Mouse (Mus musculus) gastrocnemius, postnatal 36 days (tissue): ENCODE measurements at regions not wholly inside any gene's neighbourhood (a gene's known extent, or its start where the extent isn't known, plus 50 kb on each side); places are given as distances from the start of the nearest gene placed in this dataset.
A peak's percentile ranks its signal among the peaks of the same experiment; 100 is the strongest.

ENCODE experiments used
- DNase-seq, 2 experiments: peaks; one replicate each; pipeline ENCODE4 v3.0.0; 2022
- intact Hi-C: fragments of 180-260 bp; cut with DNase I; formaldehyde crosslinking; loops from one replicate; pipeline ENCODE4 v1.15.1; 2025
- microRNA-seq, 2 experiments: library from miRNA; unstranded; fragments of <30 nt; microRNA quantifications; one replicate each; pipeline ENCODE4 v1.2.0; 2021

DNA sequence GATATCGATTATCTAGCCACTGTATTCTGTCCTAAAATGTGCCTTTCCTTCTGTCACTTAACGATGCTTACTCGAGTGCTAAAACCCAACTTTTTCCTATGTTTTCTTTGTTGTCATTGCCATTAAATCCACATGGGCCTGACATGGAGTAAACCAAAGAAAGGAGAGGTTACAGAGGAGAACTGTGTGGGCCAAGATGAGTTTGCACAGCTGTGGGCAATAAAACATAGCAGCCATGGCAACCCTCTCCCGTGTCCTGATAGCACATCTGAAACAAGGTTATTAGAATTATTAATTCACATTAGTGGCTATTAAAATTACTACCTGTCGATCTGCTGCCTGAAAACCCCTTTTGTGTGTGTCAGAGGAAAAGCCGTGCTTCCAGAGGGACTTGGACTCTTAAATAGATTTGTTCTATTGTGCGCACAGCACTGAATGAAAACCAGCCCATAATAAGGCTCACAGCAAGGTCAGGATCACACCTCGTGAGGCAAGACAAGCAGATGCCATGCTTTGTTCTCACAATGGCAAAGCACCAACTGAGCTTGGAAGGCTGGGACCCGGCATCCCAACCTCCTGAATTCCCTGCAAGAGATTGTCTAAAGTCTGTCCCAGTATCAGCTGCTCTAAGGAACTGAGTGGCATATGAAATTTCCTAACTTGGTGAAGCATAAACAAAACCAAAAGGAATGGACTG is 95.0 kb upstream of the Nrp1 start:
- DNase-seq, result no peak
- intact Hi-C loops, result no loop called here

DNA sequence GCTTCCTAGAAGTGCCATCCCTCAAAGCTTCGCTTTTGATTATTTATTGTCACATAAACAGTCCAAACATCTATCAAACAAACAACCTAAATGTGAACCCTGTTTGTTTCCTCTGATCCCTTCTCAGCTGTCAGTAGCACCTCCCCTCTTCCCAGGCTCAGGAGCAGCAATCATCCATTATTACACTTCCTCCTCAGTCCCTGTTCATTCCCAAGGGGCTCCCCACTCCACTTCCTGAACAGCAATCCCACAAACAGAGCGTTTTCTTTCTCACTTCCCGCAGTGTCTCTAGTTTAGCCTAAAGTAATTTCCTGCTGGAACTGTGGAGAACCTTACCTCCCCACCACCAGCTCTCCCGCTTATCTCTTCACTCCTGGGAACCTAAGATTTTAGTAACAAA is 91.1 kb upstream of the Nrp1 start:
- DNase-seq, result no peak
- intact Hi-C loops, result no loop called here

DNA sequence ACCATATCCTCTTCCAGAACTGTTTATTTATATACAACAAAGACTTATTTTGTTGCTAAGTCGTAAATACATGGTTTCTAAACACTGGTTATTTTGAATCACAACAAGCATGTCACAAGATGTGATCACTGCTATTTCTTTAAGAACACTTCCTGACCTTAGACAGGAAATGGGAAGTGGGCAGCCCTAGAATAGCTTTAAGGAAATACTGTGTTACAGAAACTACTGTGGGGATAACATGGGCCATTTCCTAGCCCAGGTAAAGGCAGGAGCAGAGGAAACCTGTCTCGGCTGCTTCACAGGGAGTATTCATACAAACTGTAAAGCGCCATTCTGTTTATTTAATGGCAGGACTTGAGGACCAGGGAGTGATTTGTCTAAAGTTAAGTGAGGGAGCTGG is 90.4 kb upstream of the Nrp1 start:
- intact Hi-C loops, result no loop called here
- DNase-seq, result no peak

DNA sequence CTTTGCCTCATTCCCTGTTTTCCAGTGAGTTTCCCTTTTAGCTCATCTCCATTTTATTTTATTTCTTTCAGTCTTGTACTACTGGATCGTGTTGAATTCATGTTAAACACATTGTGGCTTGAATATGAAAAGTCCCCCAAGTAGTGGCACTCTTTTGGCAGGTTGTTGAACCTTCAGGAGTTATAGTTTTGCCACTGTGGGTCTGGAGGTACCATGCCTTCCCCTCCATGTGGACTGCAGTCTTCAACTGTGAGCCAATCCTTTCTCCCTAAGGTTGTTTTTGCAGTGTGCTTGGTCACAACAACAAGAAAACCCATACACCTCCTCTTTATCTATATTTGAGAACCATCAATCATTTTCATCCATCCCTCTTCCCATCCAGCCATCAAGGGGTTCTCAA is 88.9 kb upstream of the Nrp1 start:
- intact Hi-C loops, result no loop called here
- DNase-seq, result no peak

DNA sequence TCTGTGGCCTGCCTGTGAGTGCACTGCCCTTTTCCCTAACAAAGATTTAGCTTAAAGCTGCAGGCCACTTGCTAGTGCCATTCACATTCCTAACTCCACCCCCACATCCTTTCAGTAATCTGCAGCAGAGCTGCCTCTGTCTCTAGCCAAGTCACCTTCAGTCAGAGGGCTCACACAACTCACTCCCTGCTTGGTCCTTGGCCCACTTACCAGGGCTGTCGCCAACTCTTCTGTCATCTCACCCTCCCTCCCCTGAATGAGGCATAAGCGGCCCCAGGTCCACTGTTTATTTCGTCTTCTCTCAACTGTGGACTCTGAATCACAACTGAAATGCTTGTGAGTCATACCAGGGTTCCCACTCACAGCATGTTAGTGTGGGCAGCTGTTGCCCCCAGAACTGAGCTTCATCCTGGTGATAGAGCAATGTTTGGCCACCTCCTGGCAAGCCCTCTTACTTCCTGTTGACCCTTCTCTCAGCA is 85.5 kb upstream of the Nrp1 start:
- intact Hi-C loops, result no loop called here
- peak; percentile 20 to 29 for DNase-seq

DNA sequence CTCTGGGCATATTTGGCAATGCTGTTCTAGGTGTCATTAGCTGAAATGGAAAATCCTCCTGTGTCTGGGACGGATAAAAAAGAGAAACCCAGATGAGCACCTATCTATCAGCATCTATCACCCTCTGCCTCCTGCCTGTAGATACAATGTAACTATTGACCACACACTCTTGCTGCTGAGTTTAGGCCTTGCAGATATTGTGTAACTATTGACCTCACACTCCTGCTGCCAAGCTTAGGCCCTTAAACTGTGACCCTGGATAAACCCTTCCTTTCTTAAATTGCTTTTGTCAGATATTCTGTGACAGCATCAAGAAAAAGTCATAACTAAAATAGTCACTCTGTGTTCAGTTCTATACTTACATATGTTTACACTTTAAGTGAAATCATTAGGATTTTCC is 81.9 kb upstream of the Nrp1 start:
- no peak for DNase-seq
- intact Hi-C loops, result no loop called here

DNA sequence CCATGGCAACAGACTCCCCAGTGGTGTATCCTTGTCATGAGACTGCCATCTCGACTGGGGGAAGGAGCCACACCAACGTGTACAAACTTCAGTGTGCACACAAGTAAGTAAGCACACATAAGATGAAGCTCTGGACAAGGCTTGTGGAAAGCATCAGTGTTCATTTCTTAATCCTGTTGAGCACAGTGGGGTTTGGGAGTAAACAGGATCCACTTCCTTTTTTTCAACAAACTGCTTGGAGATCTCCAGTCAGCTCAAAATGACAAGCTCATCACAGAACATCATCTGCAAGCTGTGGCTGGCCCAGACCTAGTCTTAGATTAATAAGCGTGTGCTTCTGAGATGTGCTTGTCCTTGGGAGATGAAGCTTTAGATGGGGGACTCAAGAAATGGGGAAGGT is 75.6 kb upstream of the Nrp1 start:
- no peak for DNase-seq
- intact Hi-C loops, result no loop called here

DNA sequence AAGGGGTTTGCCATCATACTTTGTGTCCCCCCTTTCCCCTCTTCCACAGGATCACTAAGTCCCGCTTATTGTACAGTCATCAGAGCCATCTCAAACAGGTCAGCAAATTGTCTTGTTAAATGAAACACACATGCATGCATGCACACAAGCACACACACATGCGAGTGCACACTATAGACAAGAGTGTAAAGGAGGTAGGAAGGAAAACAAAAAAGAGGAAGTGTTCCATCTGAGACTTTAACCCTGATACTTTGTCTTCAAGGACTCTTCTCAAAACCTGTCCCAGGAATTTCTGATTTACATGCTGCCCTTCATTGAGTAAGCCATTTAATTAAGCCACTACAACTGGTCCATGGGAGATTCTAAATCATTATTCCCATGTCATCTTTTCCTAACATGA is 75.0 kb upstream of the Nrp1 start:
- intact Hi-C loops, result no loop called here
- no peak for DNase-seq

DNA sequence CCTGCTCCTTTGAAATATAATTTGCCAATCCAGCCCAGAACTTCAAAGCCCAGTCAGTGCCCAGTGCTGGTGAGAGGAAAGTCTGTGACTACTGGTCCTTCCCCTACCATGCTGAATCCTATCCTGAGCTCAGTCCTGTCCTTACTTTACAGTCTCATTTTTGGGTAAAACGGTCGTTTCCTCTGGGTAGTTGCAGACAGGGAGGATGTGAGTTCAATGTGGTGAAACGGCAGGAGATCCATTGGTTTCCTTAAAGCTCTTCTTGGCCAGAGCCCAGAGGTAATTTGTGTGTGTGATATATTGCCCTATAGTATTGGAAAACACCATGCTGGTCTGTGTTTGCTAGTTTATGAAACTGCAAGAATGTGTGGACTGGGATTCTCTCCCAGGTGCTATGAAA is 73.6 kb upstream of the Nrp1 start:
- intact Hi-C loops, result no loop called here
- DNase-seq, result no peak

DNA sequence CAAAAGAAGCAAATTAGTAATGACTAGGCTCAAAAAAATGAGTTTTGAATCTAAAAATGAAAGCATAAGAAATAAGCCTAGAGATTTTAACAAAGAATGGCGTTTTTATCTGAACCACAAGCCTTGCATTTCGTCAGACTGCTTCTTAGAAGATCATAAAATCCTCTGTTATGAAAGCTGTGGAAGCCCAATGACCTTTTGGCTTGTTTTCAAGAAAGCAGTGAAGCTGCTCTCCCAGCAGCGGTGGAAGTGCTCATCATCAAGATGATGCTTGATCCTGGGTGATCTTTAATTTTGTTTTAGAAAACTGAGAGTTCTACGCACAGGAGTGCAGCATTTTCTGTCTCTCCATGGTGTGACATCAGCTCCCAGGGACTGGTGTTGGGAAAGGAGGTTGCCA is 68.3 kb upstream of the Nrp1 start:
- intact Hi-C loops, result no loop called here
- no peak for DNase-seq

DNA sequence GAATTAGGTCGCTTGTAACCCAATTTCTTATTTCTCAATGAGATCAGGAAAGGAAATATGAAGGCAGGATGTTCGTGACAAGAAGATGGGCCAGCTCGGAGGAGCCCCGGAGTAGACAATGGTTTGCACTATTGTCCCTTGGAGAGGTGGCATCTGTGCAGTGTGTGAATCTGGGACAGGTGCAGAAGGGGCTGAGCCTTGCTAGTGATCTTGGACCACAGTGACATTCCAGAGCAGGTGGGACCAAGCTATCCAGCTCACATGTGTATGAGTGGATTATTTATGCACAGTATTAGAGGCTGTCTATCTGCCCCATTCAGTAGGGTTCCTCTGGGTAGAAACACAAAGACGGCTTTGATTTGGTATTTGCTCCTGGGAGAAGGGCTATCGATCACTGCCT is 66.0 kb upstream of the Nrp1 start:
- no peak for DNase-seq
- intact Hi-C loops, result no loop called here

DNA sequence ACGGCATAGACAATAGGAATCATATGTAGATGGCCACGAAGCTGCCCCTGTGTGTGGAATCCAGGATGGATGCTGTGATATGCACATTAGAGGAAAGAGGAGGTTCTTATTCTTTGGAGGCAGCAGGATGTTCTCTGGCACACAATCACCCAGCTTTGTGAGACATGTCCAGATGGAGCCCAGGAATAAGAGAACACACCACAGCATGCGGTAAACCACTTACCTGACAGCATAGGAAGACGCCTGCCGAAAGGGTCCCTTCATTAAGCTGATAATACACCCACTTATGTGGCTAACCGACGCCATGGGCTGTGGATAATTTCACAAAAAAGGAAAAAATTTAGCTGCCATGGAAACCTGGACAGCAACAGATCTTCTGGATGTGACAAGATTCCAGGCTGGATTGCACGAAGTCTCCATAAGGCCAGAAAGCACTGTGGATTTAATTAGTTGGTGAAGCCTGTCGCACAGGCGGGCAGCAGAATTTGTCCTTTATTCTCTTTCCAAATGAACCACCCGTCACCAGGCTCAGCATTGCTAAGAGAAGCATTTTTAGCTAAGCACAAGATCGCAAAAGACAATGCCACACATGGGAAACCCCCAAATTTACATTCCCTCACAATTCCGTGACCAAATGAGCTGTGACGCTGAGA is 61.5 kb upstream of the Nrp1 start:
- intact Hi-C loops, result no loop called here

DNA sequence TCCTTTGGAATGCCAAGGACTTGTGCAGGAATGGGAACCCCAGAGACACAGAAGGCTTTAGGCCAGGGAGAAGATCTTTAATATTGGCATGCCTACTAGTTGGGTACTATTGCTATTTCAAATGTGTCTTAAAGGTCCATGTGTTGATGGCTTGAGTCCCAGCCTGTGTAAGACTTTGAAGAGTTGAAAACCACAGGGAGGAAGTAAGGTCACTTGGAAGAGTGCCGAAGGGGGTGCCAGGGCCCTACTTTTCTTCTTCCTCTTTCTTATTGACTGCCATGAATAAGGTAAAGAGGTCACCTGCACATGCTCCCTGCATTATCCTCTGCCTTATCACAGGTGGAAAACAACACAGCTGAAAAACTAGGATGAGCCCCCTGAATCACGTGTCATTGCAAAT is 56.1 kb upstream of the Nrp1 start:
- DNase-seq, result no peak
- intact Hi-C loops, result no loop called here

More for the DNA sequence above, 61.5 kb upstream of the Nrp1 start:
- DNase-seq, result no peak

Small RNAs in the stretch of these regions (microRNA-seq; reads per million reads assigned to microRNA genes)
- 0 reads per million in 2 experiments for gene Mir21c
